8 mouse cellular contexts compared by ENCODE assay signal in genomic region chr5:65107773-65108432, GRCm38 (mm10). TPM values are rescaled to one million over a fixed set of nuclear protein-coding genes. Genes with fewer than 3 reads are reported as not detected.
DNase-seq lines count a peak whose midpoint lies in the region; ATAC-seq lines count a peak whose summit lies in the region.

No protein-coding gene starts in this region.

- peak overlapping the region; percentile 60 for H3K27ac ChIP-seq in forebrain, embryonic 14.5 days (ENCODE audit: low read depth, low read length)
- peak overlapping the region; percentile 71 for H3K27ac ChIP-seq in midbrain, embryonic 16.5 days (ENCODE audit: low read length)

- H3K27me3 ChIP-seq in forebrain, embryonic 14.5 days (replicated peaks; ENCODE audit: control insufficient read depth, insufficient read depth, low read length): no peaks in the 10 kb centered on the region
- H3K27me3 ChIP-seq in midbrain, embryonic 16.5 days (ENCODE audit: control insufficient read depth, insufficient read depth, low read depth, low read length): no peaks in the 10 kb centered on the region

- peak overlapping the region; percentile 87 for H3K4me3 ChIP-seq in forebrain, embryonic 14.5 days (ENCODE audit: low read depth, low read length)
- H3K4me3 ChIP-seq in midbrain, embryonic 16.5 days (ENCODE audit: low read depth, low read length): peak overlapping the region; percentile 88

- H3K36me3 ChIP-seq in forebrain, embryonic 14.5 days (ENCODE audit: control insufficient read depth, insufficient read depth, low read length): no peaks in the 10 kb centered on the region
- no peaks in the 10 kb centered on the region for H3K36me3 ChIP-seq in midbrain, embryonic 16.5 days (ENCODE audit: control insufficient read depth, insufficient read depth, low read length)

- H3K9me3 ChIP-seq in forebrain, embryonic 14.5 days (replicated peaks; ENCODE audit: control insufficient read depth, low read length): no peaks in the 10 kb centered on the region
- no peaks in the 10 kb centered on the region for H3K9me3 ChIP-seq in midbrain, embryonic 16.5 days (replicated peaks; ENCODE audit: control insufficient read depth, low read length, poor library complexity, severe bottlenecking)

- no peak for ATAC-seq in forebrain, embryonic 14.5 days
- peak; percentile 38 to 46; a peak in 2 of 4 replicates for ATAC-seq in hematopoietic stem cell, adult 5-6 weeks (replicated peaks in 1 of 2; ENCODE audit: insufficient read depth in 1 of 2, low FRiP score in 2 of 2, low TSS enrichment in 1 of 2, low read depth in 1 of 2, poor library complexity in 2 of 2, severe bottlenecking in 2 of 2)
- ATAC-seq in midbrain, embryonic 16.5 days: peak; percentile 40

- peak overlapping the region; percentile 82 for H3K9ac ChIP-seq in forebrain, embryonic 14.5 days (ENCODE audit: low read length)
- H3K9ac ChIP-seq in midbrain, embryonic 16.5 days (ENCODE audit: low read depth, low read length): peak overlapping the region; percentile 82

- DNase-seq in cerebellum, adult 9-11 months: peak; percentile 25
- no peak for DNase-seq in cerebellum, postnatal 4 days (ENCODE audit: low spot score in 2 of 2)
- peak; percentile 21 for DNase-seq in adrenal gland, adult 8-10 months
- peak; percentile 22 for DNase-seq in forebrain, embryonic 14.5 days (ENCODE audit: low spot score)
- DNase-seq in liver: peak; percentile 39
- DNase-seq in thymus, adult 18-20 months: peak; percentile 23 to 27

- H3K4me2 ChIP-seq in forebrain, embryonic 14.5 days (ENCODE audit: low read length): peak overlapping the region; percentile 62
- peak overlapping the region; percentile 88 for H3K4me2 ChIP-seq in midbrain, embryonic 16.5 days (ENCODE audit: low read length)

- no peaks in the 10 kb centered on the region for H3K4me1 ChIP-seq in forebrain, embryonic 14.5 days (ENCODE audit: control insufficient read depth, insufficient read depth, low read length)
- H3K4me1 ChIP-seq in midbrain, embryonic 16.5 days (ENCODE audit: control insufficient read depth, insufficient read depth, low read length): 0 out of 2 replicates have a peak, but pooled peaks cover 4% of the 10 kb centered on the region

- WGBS in forebrain, embryonic 14.5 days: 3% methylated on average over 34 of the region's 42 CpGs
- 4% methylated on average over 29 of the region's 42 CpGs for WGBS in midbrain, embryonic 16.5 days

RNA-seq across cellular contexts. Expression of gene Klhl5, which starts 0.6 kb away (rescaled TPM):
- total RNA-seq in adrenal gland, adult 8-10 months (2022): 10 to 100 TPM; 46.6 to 96.0 (median 72.1) TPM
- polyA plus RNA-seq in forebrain, embryonic 14.5 days (2014; fragmentation: Nextera tagmentation; extraction: Ambion mirVana): 42.3 and 47.0 TPM in 2 replicates
- 47.6 and 61.4 TPM in 2 replicates for total RNA-seq in hematopoietic stem cell, adult 5-6 weeks (2017)
- polyA plus RNA-seq in midbrain, embryonic 16.5 days (2015; fragmentation: Nextera tagmentation; extraction: Ambion mirVana): 61.6 and 63.9 TPM in 2 replicates

RNA-seq across cellular contexts. Expression of gene Tmem156, which starts 16.0 kb away (rescaled TPM):
- under 1 TPM; 0.42 to 0.89 (median 0.73) TPM for total RNA-seq in adrenal gland, adult 8-10 months (2022)
- 0.10 and 0.22 TPM in 2 replicates for polyA plus RNA-seq in forebrain, embryonic 14.5 days (2014; fragmentation: Nextera tagmentation; extraction: Ambion mirVana)
- total RNA-seq in hematopoietic stem cell, adult 5-6 weeks (2017): 1.1 and 14.1 TPM in 2 replicates
- polyA plus RNA-seq in midbrain, embryonic 16.5 days (2015; fragmentation: Nextera tagmentation; extraction: Ambion mirVana): 0.20 TPM in 1 of 2 replicates, not detected in the other

Comparison
In these comparisons a context has a peak if more than half of its experiments do, and no peak if none do; other contexts are left out.
1. DNase-seq: peak in cerebellum, adult 9-11 months (single experiment), adrenal gland, adult 8-10 months (single experiment), forebrain, embryonic 14.5 days (single experiment), liver (single experiment) and thymus, adult 18-20 months (2 of 2); none in cerebellum, postnatal 4 days (0 of 2).